Mouse (Mus musculus) spleen, adult 18-20 months (tissue): ENCODE data around the gene Ly6g6c.
A peak's percentile ranks its signal among the peaks of the same experiment; 100 is the strongest.

Experiments used
- DNase-seq, 2 experiments: peaks; one replicate each; pipeline ENCODE4 v3.0.0; 2022; ENCODE audit warnings: mixed read lengths in 2 of 2

The Ly6g6c gene

DNA sequence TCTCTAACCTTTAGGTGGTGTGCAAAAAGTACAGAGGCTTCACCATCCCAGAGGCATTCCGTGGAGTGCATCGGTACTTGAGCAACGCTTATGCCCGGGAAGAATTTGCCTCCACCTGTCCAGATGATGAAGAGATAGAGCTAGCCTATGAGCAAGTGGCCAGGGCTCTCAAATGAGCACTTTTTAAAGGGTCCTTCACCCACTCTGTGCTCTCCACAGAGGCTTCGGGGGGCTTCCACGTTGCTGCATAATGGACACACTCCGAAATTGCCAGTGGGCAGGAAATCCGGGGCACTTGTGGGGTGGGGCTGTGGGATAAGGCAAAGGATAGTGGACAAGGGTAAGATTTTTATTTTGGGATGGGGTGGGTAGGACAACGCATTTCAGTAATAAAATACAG is 6.9 kb upstream of the Ly6g6c start:
- no peak for DNase-seq

DNA sequence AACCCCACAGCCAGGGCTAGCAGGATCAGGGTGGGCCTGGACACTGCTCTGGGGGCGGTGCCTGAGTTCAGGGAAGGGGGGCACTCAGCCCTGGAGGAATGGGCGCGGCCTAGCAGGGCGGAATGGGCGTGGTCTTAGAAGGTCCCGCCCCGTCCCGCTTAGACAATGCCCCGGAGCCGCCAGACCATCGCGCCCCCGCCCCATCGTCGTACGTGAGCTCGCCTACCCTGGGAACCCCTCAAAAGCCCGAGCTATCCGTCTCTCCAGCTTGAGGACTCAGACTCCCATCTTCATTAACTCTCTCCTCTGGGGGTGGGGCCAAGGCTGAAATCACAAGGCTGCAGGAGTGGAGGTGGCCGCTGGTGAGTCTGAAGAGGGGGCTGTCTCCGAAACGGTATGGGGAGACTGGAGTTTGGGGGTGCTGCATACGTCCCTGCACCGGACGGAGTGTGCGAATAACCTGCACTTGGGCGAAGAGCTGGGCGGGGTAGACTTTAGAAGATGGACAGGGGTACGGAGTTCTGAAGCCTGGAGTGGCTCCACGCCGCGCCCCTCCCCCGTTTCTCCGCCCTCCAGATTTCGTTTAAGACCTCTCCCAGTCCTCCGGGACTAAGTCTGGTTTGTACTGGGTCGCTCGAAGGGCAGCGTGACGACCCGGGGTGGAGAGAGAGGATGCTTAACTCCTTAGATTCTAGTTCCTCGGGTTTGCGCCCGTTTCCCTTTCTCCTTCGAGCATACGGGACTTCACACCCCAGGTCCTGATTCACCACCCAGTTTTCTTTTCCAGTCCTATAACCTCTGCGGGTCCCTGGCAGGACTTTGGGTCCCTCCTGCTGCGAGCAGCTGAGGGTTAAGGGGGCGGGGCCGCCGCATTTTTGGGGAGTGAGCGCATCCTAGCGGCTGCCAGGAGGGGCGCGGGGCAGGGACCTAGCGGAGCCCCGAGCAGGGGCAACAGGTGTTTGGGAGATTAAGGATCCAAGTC is 6.0 kb upstream of the Ly6g6c start, which contains the start of gene Ddah2:
Gene Ddah2, plus strand, starts transcription at position 125 of the 982 bp plus-strand sequence.
- peak; percentile 76 to 90 for DNase-seq

DNA sequence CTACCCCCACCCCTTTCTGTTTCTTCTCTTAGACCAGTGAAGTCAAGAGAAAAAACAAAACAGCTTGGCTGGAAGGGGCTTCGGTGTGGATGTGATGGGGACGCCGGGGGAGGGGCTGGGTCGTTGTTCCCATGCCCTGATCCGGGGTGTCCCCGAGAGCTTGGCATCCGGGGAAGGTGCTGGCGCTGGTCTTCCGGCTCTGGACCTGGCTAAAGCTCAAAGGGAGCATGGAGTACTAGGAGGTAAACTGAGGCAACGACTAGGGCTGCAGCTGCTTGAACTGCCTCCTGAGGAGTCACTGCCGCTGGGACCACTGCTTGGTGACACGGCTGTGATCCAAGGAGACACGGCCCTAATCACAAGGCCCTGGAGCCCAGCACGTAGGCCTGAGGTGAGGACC is 5.1 kb upstream of the Ly6g6c start:
- no peak for DNase-seq

- no peak for DNase-seq
Observed at GRCm38 (mm10) chr17:35060737-35061297, 4.4 kb upstream of the Ly6g6c start.

DNA sequence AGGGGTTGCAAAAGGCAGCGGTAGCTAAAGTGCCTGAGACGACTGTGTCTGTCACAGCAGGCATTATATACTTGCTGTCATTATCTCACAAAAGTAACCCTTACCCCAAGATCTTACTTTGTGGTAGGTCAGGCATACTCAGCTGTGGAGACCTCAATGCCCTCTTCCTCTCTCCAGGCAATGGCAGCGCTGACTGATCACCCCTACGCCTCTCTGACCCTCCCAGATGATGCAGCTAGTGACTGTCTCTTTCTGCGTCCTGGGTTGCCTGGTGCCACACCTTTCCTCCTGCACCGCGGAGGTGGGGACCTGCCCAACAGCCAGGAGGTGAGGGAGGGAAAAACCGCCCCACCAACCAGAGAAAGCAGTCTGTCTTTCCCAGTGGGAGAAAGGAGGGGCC is 3.9 kb upstream of the Ly6g6c start:
- no peak for DNase-seq

DNA sequence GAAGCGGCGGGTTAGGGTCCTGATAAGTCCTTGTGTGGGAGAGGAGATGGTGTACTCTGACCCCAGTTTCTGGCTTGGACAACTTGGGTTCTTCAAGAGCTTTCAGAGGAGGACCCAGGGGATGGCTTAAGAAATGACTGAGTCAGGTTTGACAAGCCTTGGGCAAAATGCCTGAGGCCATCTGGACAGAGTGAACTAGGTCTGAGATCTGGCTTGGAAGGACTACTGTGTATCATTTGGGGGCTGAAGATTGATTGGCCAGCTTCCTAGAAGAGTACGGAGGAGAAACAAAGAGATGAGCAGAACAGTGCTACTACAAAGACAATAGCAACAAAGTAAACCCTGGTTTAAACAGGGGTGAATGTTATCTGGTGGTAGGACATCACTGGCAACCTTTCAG is 1.7 kb upstream of the Ly6g6c start:
- DNase-seq = no peak

DNA sequence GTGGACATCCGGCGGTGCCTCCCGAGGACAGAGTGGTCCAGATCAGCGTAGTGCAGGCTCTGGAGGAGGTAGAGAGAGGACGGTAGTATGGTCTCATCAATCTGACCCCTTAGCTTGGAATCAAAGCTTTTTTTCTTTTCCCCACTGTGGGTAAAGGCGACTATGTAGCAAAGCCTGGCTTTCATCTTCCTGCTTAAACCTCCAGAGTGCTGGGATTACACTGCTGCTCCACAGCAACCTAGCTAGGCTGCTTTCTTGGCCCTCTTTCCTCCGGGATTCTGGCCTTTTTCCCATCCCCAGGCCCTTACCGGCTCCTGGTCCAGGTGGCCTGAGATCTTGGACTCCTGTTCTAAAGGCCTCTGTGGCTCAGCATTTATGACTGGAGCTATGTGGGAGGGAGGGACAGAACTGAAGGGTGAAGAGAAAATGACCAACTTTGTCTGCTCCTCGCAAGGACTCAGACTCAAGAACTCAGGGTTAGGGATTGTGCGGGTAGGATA is 760 bp upstream of the Ly6g6c start:
- no peak for DNase-seq

DNA sequence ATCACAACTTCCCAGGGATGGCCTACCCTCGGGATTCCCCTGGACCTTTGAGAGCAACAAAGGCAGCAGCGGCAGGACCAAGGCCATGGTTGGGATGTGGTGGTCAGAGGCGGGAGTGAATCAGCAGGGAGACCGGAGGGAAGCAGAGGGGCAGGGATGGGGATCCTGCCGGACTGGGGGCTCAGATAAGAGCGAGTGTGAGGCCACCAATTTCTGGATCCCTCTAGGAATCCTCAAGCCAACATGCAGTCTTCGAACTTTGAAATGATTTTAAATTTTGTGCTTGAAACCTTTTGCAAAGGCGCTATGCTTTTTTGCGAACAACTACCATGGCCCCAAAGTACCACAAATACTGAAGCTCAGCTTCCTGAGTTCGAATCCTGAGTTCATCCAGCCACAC is 896 bp downstream of the Ly6g6c start, which contains the start of gene Mpig6b:
Gene Mpig6b, minus strand, starts transcription at position 101 of the 400 bp plus-strand sequence.
- no peak for DNase-seq

DNA sequence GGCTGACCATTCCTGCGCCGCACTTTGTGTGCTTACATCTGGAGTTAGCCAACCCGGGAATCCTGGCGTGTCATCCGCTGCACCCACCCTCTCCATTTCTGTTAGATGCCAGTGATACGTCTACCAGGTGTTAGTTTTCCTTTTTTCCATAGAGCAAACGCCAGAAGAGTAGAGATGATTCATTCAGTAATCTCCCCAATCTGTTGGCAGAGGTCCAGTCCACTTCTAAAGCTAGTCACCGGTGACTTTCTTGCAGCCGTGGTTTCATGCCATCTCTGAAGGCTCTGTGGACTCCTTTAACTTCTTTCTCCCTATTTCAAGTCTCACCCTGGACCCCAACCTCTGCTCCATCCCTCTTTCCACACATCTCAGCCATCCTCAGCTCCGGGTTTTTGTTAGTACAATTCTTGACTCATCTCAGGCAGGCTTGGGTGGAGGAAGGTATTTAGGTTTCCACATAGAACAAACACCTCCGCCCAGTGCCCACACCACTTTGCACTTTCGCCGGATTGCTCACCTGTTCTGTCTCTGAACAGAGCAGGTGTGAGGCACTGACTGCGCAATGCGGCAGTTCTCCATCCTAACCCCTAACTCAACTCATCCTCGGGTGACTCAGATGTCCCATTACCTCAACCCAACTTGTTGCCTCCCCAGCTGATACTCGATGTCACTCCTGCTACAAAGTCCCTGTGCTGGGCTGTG is 3.2 kb downstream of the Ly6g6c start:
- no peak for DNase-seq

GRCm38 (mm10) chr17:35070556-35071229 is 5.5 kb downstream of the Ly6g6c start:
- DNase-seq = no peak

GRCm38 (mm10) chr17:35071454-35071853 is 6.3 kb downstream of the Ly6g6c start:
- no peak for DNase-seq

GRCm38 (mm10) chr17:35074097-35074496 is 8.9 kb downstream of the Ly6g6c start:
- no peak for DNase-seq

- DNase-seq = no peak
Observed at GRCm38 (mm10) chr17:35076507-35077176, 11.5 kb downstream of the Ly6g6c start, which contains the start of gene Ly6g6e. Ly6g6e (plus strand) TSS chr17:35076902.

DNA sequence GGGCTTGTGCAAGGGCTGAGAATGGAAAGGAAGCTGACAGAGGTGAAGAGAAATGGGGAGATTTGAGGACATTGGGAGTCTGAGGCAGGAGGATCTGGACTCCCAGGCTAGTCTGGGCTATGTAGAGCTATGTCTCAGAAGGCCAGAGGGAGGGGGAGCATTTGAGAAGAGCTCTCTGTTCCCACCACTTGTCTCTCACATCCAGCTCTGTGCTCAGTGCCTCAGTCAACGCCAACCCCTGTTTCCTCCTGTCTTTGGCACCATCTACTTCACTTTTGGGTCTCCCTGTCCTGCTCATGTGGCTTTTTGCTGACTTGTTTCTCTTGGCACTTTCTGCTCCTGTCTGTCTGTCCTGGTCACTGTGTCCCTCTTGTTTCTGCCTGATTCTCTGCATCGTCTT is 12.1 kb downstream of the Ly6g6c start:
- DNase-seq = no peak

- peak in 1 of 2 experiments; percentile 32 for DNase-seq
Observed at GRCm38 (mm10) chr17:35077786-35078233, 12.6 kb downstream of the Ly6g6c start, which contains the start of gene Ly6g6d. Ly6g6d (minus strand) TSS chr17:35078065.

- no peak for DNase-seq
Observed at GRCm38 (mm10) chr17:35079778-35080177, 14.6 kb downstream of the Ly6g6c start.

- no peak for DNase-seq
Observed at GRCm38 (mm10) chr17:35080248-35080647, 15.1 kb downstream of the Ly6g6c start.

DNA sequence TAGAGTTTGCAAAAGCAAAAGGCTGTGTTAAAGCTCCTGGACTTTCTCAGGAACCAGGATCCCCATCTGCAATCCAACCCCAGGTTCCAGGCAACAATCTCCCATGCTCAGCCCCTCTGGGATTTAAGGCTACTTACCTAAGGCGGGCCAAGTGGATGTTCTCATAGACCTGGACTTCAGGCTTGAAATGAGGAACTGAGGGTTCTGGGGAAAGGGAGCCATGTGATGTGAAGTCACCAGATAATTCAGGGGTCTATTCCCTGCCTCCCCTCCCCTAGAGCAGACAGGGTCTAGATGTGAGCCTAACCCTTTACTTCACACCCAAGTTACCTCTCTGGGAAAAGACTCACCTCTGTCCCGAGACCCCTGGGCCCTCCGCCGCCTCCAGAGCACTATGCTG is 15.5 kb downstream of the Ly6g6c start:
- DNase-seq = no peak

- no peak for DNase-seq
Observed at GRCm38 (mm10) chr17:35082841-35083576, 17.8 kb downstream of the Ly6g6c start.

GRCm38 (mm10) chr17:35083929-35084497 is 18.8 kb downstream of the Ly6g6c start:
- no peak for DNase-seq
